Mouse (Mus musculus) embryo, embryonic 10 days (tissue): ENCODE data around the gene Cmtm4.

ENCODE experiments used
- DNase-seq: peaks from one replicate; pipeline ENCODE4 v3.0.0-alpha.2; 2015; ENCODE audit warnings: low spot score

The Cmtm4 gene

DNA sequence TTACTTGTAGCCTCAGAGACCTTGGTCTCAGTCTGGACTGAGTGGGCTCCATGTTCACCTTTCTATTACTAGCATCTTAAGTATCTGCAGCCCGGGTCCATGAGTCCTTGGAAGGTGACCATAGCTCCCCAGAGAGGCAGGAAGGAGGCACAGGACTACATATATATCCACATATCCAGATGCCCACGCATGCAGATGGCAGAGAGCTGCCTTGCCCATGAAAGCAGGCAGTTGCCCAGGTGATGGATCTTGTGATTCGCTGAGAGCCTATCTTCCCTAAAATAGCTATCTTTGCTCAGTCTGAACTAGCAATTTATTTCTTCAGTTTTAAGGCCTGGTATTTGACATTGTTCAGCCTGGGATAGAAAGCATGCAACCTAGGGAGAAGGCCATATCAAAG lies 15.9 kb upstream of the Cmtm4 start:
- no peak for DNase-seq

- DNase-seq: no peak
Measured at GRCm38 (mm10) chr8:104410628-104411273, 15.1 kb upstream of the Cmtm4 start.

- no peak for DNase-seq
Measured at GRCm38 (mm10) chr8:104408328-104409110, 12.9 kb upstream of the Cmtm4 start.

- DNase-seq: no peak
Measured at GRCm38 (mm10) chr8:104406340-104407128, 10.9 kb upstream of the Cmtm4 start.

GRCm38 (mm10) chr8:104405430-104406187 lies 10.0 kb upstream of the Cmtm4 start:
- no peak for DNase-seq

GRCm38 (mm10) chr8:104403596-104403995 lies 8.0 kb upstream of the Cmtm4 start:
- no peak for DNase-seq

DNA sequence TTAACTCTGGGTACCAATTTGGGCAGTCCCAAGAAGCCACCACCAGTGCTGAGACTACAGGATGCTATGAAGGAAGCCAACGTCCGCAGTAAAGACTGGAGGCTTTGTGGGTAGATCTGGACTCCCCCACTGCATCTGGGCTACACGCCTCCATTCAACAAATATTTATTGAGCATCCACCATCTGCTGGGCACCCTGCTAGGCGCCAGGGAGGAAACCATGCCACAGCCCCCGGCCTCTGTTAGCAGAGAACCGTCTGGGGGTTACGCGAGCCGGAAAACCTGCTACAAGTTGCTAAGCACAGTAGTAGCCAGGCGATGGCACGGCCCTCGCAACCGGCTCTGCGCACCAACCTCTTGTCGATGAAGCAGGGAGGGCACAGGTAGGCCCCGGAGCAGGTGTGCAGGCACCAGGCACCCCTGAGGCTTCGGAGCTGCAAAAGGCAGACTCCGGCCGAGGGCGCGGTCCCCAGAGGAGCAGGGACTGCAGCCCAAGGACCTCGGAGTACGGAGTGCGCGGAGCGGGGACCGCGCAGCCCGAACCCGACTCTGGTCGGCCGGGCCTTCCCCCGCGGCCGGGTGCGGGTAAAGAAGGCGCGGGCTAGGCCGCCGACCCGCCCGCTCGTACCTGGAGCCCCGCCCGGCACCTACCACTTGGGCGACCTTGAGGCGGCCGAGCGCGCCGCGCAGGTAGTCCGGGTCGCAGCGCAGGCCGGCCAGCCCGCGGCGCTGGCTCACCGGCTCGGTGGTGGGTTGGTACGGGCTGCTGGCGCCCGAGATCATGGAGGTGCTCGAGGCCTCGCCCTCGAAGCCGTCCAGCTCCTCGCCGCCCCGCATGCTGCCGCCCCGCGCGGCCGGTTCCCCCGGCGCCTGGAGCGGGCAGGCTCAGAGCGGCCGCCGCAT lies 555 bp downstream of the Cmtm4 start:
- peak; percentile 55 for DNase-seq

- no peak for DNase-seq
Measured at GRCm38 (mm10) chr8:104393767-104394166, 1.8 kb downstream of the Cmtm4 start.

GRCm38 (mm10) chr8:104393139-104393538 lies 2.5 kb downstream of the Cmtm4 start:
- no peak for DNase-seq

GRCm38 (mm10) chr8:104390245-104390644 lies 5.4 kb downstream of the Cmtm4 start:
- DNase-seq: no peak

DNA sequence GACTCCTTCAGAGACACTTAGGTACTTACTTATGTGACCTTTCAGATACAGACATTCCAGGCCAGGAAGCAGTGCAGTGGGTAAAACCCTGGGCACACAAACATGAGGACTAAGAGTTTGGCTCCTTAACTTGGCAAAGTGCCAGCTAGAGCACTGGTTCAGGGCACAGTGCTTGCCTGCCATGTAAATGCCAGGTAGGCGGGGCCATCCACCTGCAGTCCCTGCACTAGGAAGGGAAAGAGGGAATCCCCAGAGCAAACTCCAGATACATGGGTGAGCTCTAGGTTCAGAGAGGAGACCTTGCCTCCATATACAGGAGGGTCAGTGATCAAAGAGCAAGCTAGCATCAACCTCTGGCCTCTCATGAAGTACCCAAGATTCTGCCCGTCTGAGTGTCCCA lies 7.6 kb downstream of the Cmtm4 start:
- DNase-seq: no peak

GRCm38 (mm10) chr8:104387501-104387900 lies 8.1 kb downstream of the Cmtm4 start:
- DNase-seq: no peak

DNA sequence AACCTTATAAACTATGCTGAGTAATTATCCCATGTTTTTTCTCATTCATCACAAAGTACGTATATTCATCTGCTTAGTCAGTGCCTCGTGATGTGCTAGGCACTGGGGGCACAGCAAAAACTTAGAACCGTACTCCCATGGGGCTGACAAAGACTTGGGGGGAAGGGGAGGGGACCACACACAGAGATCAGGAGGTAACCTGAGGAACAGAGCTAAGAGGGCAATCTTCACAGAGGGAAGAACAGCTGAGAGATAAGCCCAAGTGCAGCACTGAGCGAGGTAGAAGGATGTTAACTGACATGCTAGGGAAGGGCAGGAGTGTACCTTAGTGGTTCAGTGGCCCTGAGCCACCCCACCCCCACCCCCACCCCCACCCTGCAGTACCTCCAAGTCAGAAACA lies 8.9 kb downstream of the Cmtm4 start:
- DNase-seq: no peak

DNA sequence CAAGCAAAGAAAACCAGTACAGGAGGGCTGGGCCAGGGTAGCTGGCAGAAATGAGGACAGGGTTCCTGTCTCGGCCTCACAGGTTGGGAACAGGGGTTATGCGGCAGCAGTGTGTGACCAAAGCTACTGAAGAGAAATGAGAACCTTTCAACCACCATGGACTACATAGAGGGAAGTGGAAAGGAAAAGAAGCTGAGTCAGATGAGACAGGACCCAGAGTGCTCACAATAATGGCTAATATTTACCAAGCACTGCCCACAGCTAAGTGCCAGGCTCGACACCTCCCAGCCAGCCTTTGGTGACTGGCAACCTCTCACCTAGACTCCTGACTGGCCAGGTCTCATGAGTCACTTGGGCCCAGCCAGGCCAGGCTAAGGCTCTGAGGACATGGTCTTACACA lies 11.6 kb downstream of the Cmtm4 start:
- DNase-seq: no peak

DNA sequence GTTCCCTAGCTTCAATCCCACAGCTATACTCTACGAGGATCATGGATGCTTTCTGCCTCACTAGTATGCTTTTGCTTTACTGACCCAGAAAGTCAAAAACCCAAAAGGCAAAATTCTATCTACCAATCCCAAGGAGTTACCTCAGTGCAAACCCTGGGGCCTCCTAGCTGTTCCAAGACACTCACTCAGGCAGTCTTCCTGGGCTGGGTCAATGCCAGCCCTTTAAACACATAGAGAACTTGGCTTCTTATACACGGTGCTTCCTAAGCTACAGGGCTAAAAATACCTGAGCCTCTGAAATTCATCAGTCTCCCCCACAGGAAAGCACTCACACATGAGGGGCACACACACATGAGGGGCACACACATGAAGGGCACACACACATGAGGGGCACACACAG lies 12.3 kb downstream of the Cmtm4 start:
- no peak for DNase-seq

DNA sequence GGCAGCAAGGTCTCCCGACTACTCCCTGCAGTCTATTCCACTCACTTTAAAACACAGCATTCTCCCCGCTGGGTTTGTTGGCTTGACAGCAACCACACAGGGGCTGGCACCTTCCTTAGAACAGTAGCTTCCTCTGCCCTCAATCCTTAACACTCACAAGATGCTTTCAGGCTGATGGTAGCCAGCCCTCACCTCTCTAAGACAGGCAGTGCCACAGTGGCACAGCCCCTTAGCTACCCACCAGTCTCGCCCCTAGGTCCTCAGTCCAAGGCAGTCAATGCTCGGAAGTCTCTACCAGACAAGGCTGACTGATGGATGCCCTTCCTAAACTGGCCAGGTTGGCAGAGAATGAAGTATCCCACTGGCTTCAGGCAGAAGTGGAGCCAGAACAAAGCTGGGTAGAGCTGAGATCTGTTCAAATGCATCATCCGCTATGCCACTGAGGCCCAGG lies 14.6 kb downstream of the Cmtm4 start:
- DNase-seq: no peak

DNA sequence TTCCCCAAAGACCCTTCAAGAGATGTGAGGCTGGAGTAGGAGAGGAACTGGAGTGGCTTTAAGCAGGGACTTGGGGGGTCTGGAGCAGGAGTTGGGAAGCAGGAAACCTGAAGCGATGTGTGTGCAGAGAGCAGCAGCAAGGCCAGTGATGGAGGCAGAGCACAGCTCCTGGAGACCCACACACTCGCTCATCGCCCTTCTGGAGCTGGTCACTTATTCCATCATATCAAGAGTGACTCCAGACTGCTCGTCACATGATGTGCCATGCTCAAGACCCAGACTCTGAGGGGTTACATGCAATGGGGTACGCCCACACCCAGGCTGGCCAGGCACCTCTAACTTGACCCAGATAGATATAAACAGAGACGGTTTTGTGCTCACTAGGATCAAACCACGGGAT lies 15.3 kb downstream of the Cmtm4 start:
- no peak for DNase-seq

- DNase-seq: peak; percentile 72
Measured at GRCm38 (mm10) chr8:104379301-104379836, 16.2 kb downstream of the Cmtm4 start.

DNA sequence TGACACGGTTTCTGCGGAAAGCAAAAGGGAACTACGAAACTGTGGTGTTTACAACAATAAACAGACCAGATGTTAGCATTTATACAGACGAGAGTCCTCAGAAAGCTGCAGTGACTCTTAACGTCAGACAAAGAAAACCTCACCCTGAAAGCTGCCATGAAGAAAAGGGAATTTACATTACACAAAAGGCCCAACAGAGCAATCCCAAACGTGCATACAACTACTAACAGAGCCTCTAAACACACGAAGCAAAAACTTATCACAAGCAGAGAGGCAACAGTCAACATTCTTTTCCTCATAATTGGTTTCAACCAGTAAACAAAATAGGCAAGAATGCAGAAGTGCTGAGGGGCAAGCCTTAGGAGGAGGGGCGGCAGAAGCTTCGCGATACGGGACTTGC lies 18.9 kb downstream of the Cmtm4 start:
- no peak for DNase-seq

DNA sequence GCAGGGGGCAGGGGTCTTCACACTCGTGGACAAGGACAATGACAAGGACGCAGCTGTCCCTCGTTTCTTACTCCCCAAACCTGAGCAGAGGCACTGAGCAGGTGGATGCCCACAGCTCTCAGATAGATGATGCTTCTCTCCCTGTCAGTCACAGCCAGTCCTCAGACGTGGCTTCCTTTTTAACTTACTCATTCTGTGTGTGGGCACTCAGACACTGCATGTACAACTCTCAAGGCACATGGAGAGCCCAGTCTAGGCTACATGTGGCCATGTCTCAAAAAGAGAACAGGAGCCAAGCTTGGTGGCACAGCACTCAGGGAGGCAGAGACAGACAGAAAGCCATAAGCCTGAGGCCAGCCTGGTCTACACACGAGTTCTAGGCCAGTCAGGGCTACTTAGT lies 19.6 kb downstream of the Cmtm4 start:
- no peak for DNase-seq
